Mouse (Mus musculus): Measurements from ENCODE around the gene Olfr520. TPM values are rescaled to one million over a fixed set of nuclear protein-coding genes. Genes with fewer than 3 reads are reported as not detected.
A peak's percentile ranks its signal among the peaks of the same experiment; 100 is the strongest.

The Olfr520 gene
- total RNA-seq (2014; rRNA removed; ENCODE audit: low replicate concordance), result not detected in 2 replicates
- polyA plus RNA-seq (2015; fragmentation: Nextera tagmentation; extraction: Ambion mirVana), result not detected in 2 replicates

DNA sequence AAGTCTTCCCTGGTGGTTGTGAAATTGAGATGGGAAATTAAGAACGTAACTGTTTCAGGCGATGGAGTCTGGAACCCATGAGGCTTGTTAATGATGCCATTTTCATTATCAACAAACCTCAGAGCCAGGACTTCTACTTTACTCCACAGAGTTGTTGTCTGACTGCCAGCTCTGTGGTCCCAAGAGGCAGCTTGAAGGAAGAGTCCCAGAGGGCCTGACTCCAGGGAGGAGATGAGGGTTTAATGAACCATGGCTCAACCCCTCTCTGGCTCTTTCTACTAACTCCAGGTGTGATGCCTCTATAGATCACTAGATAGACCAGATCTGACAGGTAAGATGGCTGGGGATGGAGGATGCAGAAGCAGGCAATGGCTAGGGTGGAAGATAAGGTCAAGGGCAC, at the start of gene Olfr520:
Olfr520 (plus strand) TSS at position 301 of the 400 bp plus-strand sequence.
- Histone ChIP-seq H3K4me3 (ENCODE audit: low read depth, low read length) (no peak within 1 kb of the TSS), H3K9me3 (replicated peaks; ENCODE audit: control insufficient read depth, low read length) (no peaks in the 10 kb centered on the region), H3K9ac (replicated peaks; ENCODE audit: low read depth, low read length) (no peak within 1 kb of the TSS), H3K27ac (ENCODE audit: low read depth) (no peak within 1 kb of the TSS), H3K27me3 (ENCODE audit: control insufficient read depth, insufficient read depth, low read length) (no peaks in the 10 kb centered on the region), H3K4me2 (ENCODE audit: low read depth, low read length) (no peak within 1 kb of the TSS), H3K36me3 (replicated peaks; ENCODE audit: control insufficient read depth, insufficient read depth, low read length) (no peaks in the 10 kb centered on the region), H3K4me1 (ENCODE audit: control insufficient read depth, insufficient read depth) (no peaks in the 10 kb centered on the region)
- DNase-seq (ENCODE audit: low spot score), result no peak
- no peak for ATAC-seq (ENCODE audit: insufficient read depth, low read depth)
- 87% methylated on average over 2 of the region's 2 CpGs for WGBS
- TF ChIP-seq EP300 (IDR thresholded peaks at IDR 0.05; ENCODE audit: low read depth), result no peak
- TF ChIP-seq CTCF (IDR thresholded peaks at IDR 0.05; ENCODE audit: low read depth), result no peak

DNA sequence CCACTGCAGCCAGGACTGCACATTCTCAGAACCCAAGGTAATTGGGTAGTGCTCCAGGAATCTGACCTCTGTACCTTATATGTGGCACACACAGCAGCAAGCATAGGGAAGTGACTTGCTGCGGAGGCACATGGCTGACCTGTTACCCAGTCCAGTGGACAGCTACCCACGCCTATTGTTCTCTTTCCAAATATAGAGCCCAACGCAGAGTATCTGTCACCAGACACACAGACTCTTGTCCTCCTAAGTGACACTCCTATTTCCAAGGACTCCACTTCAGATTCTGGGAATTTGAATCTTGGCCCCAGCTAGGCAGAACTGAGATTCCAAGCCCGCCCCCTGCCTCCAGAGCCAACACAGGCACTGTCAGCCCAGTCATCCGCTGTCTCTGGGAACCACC, 49.3 kb upstream of the Olfr520 start:
- Histone ChIP-seq H3K27ac (ENCODE audit: low read depth) (peak overlapping the region; percentile 75), H3K27me3 (ENCODE audit: control insufficient read depth, insufficient read depth, low read length) (0 out of 2 replicates have a peak, but pooled peaks cover 3% of the 10 kb centered on the region), H3K9me3 (replicated peaks; ENCODE audit: control insufficient read depth, low read length) (no peaks in the 10 kb centered on the region), H3K9ac (replicated peaks; ENCODE audit: low read depth, low read length) (no peak overlapping the region), H3K36me3 (replicated peaks; ENCODE audit: control insufficient read depth, insufficient read depth, low read length) (no peaks in the 10 kb centered on the region), H3K4me3 (ENCODE audit: low read depth, low read length) (no peak overlapping the region), H3K4me1 (ENCODE audit: control insufficient read depth, insufficient read depth) (peaks cover 16% of the 10 kb centered on the region), H3K4me2 (ENCODE audit: low read depth, low read length) (0 out of 2 replicates have a peak overlapping the region, but pooled peaks have one; percentile 12)
- DNase-seq (ENCODE audit: low spot score) (peak; percentile 66), ATAC-seq (ENCODE audit: insufficient read depth, low read depth) (peak; percentile 91)
- TF ChIP-seq EP300 (IDR thresholded peaks at IDR 0.05; ENCODE audit: low read depth), result peak; percentile 80
- 0 out of 2 replicates have a peak, but pooled peaks have one; percentile 2 for TF ChIP-seq CTCF (IDR thresholded peaks at IDR 0.05; ENCODE audit: low read depth)
- 21% methylated on average over 5 of the region's 5 CpGs for WGBS

DNA sequence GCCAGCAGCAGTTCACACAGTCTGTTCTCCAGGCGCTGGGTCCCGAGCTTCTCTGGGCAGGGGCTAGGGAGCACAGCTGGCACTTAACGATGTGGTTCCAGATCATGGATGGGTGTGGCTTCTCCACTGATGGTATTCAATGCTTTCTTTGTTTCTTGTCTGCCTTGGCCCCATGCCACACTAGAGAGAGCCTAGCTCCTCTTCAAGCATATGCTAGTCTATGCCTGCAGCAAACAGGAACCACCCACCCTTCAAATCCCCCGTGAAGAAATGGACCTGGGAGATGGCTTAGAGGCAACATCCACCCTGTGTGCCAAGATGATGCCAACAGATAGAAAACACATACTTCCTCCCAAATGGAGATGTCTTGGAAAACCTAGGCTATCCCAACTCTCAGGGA, 46.0 kb upstream of the Olfr520 start:
- ATAC-seq (ENCODE audit: insufficient read depth, low read depth), result no peak

DNA sequence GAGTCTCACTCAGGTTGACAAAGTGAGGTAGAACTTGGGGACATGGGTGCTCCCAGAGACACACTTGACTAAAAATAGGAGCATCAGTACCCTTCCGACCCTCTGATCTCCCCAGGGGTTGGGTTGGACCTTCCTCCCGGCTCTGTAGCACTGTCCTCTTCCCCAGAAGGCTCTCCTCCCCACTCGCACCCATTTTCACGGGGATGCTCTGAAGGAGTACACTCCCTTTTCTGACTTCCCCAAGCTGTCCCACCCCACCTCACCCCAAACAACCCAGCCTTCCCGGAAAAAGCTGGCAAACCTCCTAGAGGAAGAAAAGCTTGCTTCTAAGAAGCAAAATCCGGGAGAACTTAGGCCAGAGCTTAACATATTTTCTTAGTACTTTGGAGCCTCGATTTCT, 39.3 kb upstream of the Olfr520 start:
- no peak for DNase-seq (ENCODE audit: low spot score)
- no peaks in the 10 kb centered on the region for H3K9me3 ChIP-seq (replicated peaks; ENCODE audit: control insufficient read depth, low read length)
- WGBS, result 67% methylated on average over 7 of the region's 7 CpGs

More for the DNA sequence above, 46.0 kb upstream of the Olfr520 start:
- Histone ChIP-seq H3K4me2 (ENCODE audit: low read depth, low read length) (no peak overlapping the region), H3K4me1 (ENCODE audit: control insufficient read depth, insufficient read depth) (peaks cover 16% of the 10 kb centered on the region), H3K27ac (ENCODE audit: low read depth) (no peak overlapping the region), H3K4me3 (ENCODE audit: low read depth, low read length) (no peak overlapping the region), H3K9ac (replicated peaks; ENCODE audit: low read depth, low read length) (no peak overlapping the region), H3K9me3 (replicated peaks; ENCODE audit: control insufficient read depth, low read length) (no peaks in the 10 kb centered on the region), H3K27me3 (ENCODE audit: control insufficient read depth, insufficient read depth, low read length) (0 out of 2 replicates have a peak, but pooled peaks cover 3% of the 10 kb centered on the region), H3K36me3 (replicated peaks; ENCODE audit: control insufficient read depth, insufficient read depth, low read length) (no peaks in the 10 kb centered on the region)
- TF ChIP-seq EP300 (IDR thresholded peaks at IDR 0.05; ENCODE audit: low read depth), result no peak
- no peak for TF ChIP-seq CTCF (IDR thresholded peaks at IDR 0.05; ENCODE audit: low read depth)
- DNase-seq (ENCODE audit: low spot score), result no peak
- 46% methylated on average over 4 of the region's 4 CpGs for WGBS

GRCm38 (mm10) chr7:99692396-99692795, 37.7 kb upstream of the Olfr520 start:
- no peak for DNase-seq (ENCODE audit: low spot score)

More for the DNA sequence above, 39.3 kb upstream of the Olfr520 start:
- no peak overlapping the region for H3K4me3 ChIP-seq (ENCODE audit: low read depth, low read length)
- TF ChIP-seq CTCF (IDR thresholded peaks at IDR 0.05; ENCODE audit: low read depth), result no peak
- TF ChIP-seq EP300 (IDR thresholded peaks at IDR 0.05; ENCODE audit: low read depth), result no peak
- H3K36me3 ChIP-seq (replicated peaks; ENCODE audit: control insufficient read depth, insufficient read depth, low read length), result no peaks in the 10 kb centered on the region
- H3K27ac ChIP-seq (ENCODE audit: low read depth), result no peak overlapping the region
- no peak for ATAC-seq (ENCODE audit: insufficient read depth, low read depth)
- H3K4me1 ChIP-seq (ENCODE audit: control insufficient read depth, insufficient read depth), result peaks cover 8% of the 10 kb centered on the region
- no peak overlapping the region for H3K9ac ChIP-seq (replicated peaks; ENCODE audit: low read depth, low read length)
- H3K4me2 ChIP-seq (ENCODE audit: low read depth, low read length), result no peak overlapping the region
- H3K27me3 ChIP-seq (ENCODE audit: control insufficient read depth, insufficient read depth, low read length), result no peaks in the 10 kb centered on the region

DNA sequence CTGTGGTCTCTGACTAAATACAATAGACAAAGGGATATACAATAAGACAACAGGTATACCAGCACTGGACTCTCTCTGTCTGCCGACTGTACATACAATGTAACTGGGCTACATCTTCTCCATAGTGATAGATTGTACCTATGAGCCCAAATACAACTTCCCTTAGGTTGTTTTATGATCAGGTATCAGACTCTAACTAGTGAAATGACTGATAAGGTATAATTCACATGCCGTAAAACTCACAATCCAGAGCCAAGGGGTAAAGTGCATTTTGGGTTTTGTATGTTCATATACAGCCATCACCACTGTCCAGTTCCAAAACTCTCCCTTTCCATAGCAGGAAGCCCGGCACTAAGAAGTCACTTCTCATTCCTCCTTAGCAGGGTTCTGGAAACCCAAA, 36.7 kb upstream of the Olfr520 start:
- Histone ChIP-seq H3K27me3 (ENCODE audit: control insufficient read depth, insufficient read depth, low read length) (no peaks in the 10 kb centered on the region), H3K4me3 (ENCODE audit: low read depth, low read length) (no peak overlapping the region), H3K9ac (replicated peaks; ENCODE audit: low read depth, low read length) (no peak overlapping the region), H3K4me2 (ENCODE audit: low read depth, low read length) (no peak overlapping the region), H3K36me3 (replicated peaks; ENCODE audit: control insufficient read depth, insufficient read depth, low read length) (no peaks in the 10 kb centered on the region), H3K9me3 (replicated peaks; ENCODE audit: control insufficient read depth, low read length) (no peaks in the 10 kb centered on the region), H3K27ac (ENCODE audit: low read depth) (no peak overlapping the region), H3K4me1 (ENCODE audit: control insufficient read depth, insufficient read depth) (peaks cover 8% of the 10 kb centered on the region)
- no peak for TF ChIP-seq EP300 (IDR thresholded peaks at IDR 0.05; ENCODE audit: low read depth)
- TF ChIP-seq CTCF (IDR thresholded peaks at IDR 0.05; ENCODE audit: low read depth), result no peak
- no peak for DNase-seq (ENCODE audit: low spot score)
- ATAC-seq (ENCODE audit: insufficient read depth, low read depth), result no peak
- 81% methylated on average over 3 of the region's 3 CpGs for WGBS

More at GRCm38 (mm10) chr7:99692396-99692795, 37.7 kb upstream of the Olfr520 start:
- Histone ChIP-seq H3K9me3 (replicated peaks; ENCODE audit: control insufficient read depth, low read length) (no peaks in the 10 kb centered on the region), H3K36me3 (replicated peaks; ENCODE audit: control insufficient read depth, insufficient read depth, low read length) (no peaks in the 10 kb centered on the region), H3K4me3 (ENCODE audit: low read depth, low read length) (no peak overlapping the region), H3K27ac (ENCODE audit: low read depth) (peak overlapping the region; percentile 34; the same call in 1 of the 2 replicates), H3K27me3 (ENCODE audit: control insufficient read depth, insufficient read depth, low read length) (no peaks in the 10 kb centered on the region), H3K4me1 (ENCODE audit: control insufficient read depth, insufficient read depth) (peaks cover 8% of the 10 kb centered on the region), H3K9ac (replicated peaks; ENCODE audit: low read depth, low read length) (no peak overlapping the region), H3K4me2 (ENCODE audit: low read depth, low read length) (no peak overlapping the region)
- no peak for TF ChIP-seq CTCF (IDR thresholded peaks at IDR 0.05; ENCODE audit: low read depth)
- TF ChIP-seq EP300 (IDR thresholded peaks at IDR 0.05; ENCODE audit: low read depth), result no peak
- 56% methylated on average over 3 of the region's 3 CpGs for WGBS
- no peak for ATAC-seq (ENCODE audit: insufficient read depth, low read depth)

All from heart, postnatal 0 days (tissue).